Mouse (Mus musculus): ENCODE data around the gene Rai14. TPM values are rescaled to one million over a fixed set of nuclear protein-coding genes. Genes with fewer than 3 reads are reported as not detected.

The Rai14 gene
- polyA plus RNA-seq, 1 experiment from 2014 or later, result 8.6 TPM

DNA sequence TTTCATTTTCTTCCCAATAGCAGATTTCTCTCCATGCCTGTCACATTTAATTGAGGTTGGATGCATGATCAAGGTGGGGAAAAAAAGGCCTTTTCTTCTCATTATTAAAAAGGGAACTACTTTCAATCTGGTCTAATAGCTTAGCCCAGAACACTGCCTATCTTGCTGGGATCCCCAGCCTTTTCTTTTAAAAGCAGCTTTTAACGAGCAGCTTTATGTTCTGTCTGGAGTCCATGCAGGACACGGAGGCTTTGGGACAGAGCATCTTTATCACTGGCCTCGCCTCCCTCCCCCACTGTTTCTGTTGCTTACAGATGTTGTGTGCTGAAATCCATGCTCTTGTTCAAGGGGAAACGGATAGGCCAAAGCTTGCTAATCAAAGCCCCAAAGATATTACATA is 32.8 kb upstream of the Rai14 start:
- peak overlapping the region; percentile 29; the same call in 1 of the 2 replicates for H3K4me2 ChIP-seq (ENCODE audit: low read length)
- WGBS, result 9% methylated on average over 4 of the region's 4 CpGs

DNA sequence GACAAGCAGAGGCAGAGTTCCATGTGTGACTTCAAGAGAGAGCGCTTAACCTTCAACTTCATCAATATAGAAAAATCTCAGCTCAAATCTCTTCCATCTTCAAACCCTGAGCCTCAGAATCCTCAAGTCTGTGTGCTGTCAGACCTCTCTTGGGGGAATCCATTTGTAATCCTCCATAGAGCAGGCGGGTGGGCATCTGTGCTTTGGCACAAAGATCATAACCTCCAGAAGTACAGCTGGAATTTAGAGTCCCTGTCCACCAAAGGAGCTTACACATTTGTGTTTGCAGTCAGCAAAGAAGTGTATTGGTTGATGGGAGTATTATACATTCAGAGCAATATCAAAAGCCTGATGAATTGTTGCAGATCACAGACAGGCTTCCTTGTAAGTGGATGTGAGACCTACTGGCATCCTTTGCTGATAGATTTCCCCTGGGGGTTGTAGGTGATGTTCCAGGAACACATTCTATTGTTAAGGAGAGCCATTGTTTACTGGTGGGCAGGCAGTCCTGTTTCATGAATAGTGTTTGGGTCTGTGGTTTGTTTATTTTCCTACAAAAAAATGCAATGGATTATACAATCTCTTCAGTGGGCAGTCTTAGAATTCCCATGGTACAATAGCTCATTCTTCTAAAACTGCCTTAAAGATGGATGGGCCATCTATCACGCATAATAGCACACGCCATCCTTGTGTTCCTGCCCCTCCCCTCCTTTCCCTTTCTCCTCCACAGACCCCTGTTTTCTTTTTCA is 32.1 kb upstream of the Rai14 start:
- Histone ChIP-seq H3K4me1 (ENCODE audit: control insufficient read depth, insufficient read depth, low read length) (peaks cover 15% of the 10 kb centered on the region), H3K9ac (ENCODE audit: low read depth, low read length) (no peak overlapping the region), H3K9me3 (replicated peaks; ENCODE audit: control insufficient read depth, low read length, poor library complexity, severe bottlenecking) (no peaks in the 10 kb centered on the region), H3K4me3 (ENCODE audit: low read depth, low read length) (no peak overlapping the region), H3K27ac (ENCODE audit: low read length) (peak overlapping the region; percentile 5; the same call in 1 of the 2 replicates), H3K4me2 (ENCODE audit: low read length) (no peak overlapping the region), H3K36me3 (ENCODE audit: control insufficient read depth, insufficient read depth, low read length) (no peaks in the 10 kb centered on the region), H3K27me3 (ENCODE audit: control insufficient read depth, insufficient read depth, low read depth, low read length) (no peaks in the 10 kb centered on the region)
- WGBS, result 25% methylated on average over 4 of the region's 4 CpGs
- peak; percentile 75 for ATAC-seq

More for the DNA sequence above, 32.8 kb upstream of the Rai14 start:
- H3K9ac ChIP-seq (ENCODE audit: low read depth, low read length), result no peak overlapping the region
- H3K4me1 ChIP-seq (ENCODE audit: control insufficient read depth, insufficient read depth, low read length), result peaks cover 15% of the 10 kb centered on the region
- H3K27me3 ChIP-seq (ENCODE audit: control insufficient read depth, insufficient read depth, low read depth, low read length), result no peaks in the 10 kb centered on the region
- no peaks in the 10 kb centered on the region for H3K9me3 ChIP-seq (replicated peaks; ENCODE audit: control insufficient read depth, low read length, poor library complexity, severe bottlenecking)
- no peaks in the 10 kb centered on the region for H3K36me3 ChIP-seq (ENCODE audit: control insufficient read depth, insufficient read depth, low read length)
- ATAC-seq, result peak; percentile 84
- H3K4me3 ChIP-seq (ENCODE audit: low read depth, low read length), result no peak overlapping the region
- peak overlapping the region; percentile 68 for H3K27ac ChIP-seq (ENCODE audit: low read length)

DNA sequence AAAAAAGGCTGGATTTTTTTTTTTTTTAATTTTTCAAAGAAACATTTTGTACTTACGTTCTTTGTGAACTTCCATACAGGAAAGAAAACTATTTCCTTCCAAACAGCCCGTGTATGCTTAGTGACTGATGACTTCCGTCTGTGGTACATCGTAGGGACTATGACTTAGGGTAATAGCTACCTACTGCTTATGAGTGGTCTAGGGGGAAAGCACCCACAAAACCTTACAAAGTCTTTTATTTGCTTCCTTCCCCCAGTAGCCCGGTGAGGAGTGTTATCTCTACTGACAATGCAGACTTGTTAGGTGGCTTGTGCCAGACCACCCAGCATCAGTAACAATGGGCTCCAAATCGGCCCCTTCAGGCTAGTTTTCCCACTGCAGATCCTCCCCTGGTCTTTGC is 28.0 kb upstream of the Rai14 start:
- Histone ChIP-seq H3K4me3 (ENCODE audit: low read depth, low read length) (no peak overlapping the region), H3K9ac (ENCODE audit: low read depth, low read length) (no peak overlapping the region), H3K9me3 (replicated peaks; ENCODE audit: control insufficient read depth, low read length, poor library complexity, severe bottlenecking) (no peaks in the 10 kb centered on the region), H3K27ac (ENCODE audit: low read length) (no peak overlapping the region), H3K27me3 (ENCODE audit: control insufficient read depth, insufficient read depth, low read depth, low read length) (no peaks in the 10 kb centered on the region), H3K36me3 (ENCODE audit: control insufficient read depth, insufficient read depth, low read length) (no peaks in the 10 kb centered on the region), H3K4me1 (ENCODE audit: control insufficient read depth, insufficient read depth, low read length) (peaks cover 12% of the 10 kb centered on the region), H3K4me2 (ENCODE audit: low read length) (no peak overlapping the region)
- WGBS, result 72% methylated on average over 6 of the region's 6 CpGs
- ATAC-seq, result no peak

DNA sequence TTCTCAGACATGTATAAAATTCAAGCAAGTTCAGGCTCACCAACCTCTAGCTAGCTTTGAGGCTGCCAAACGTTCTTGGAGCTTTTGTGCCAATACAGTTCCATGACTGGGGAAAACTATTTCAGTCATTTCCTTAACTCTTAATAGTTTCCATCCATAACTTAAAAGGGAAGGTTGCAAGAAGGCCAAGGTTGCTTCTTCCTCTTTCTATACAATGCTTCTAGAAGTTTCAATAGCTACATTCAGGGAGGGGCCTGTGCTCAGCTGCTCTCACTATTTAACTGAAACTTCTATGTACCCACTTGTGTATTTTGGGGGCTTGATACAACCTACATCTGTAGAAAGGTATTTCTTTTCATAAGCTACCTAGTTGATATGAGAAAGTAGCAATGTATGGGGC is 24.9 kb upstream of the Rai14 start:
- Histone ChIP-seq H3K4me2 (ENCODE audit: low read length) (no peak overlapping the region), H3K27ac (ENCODE audit: low read length) (no peak overlapping the region), H3K9me3 (replicated peaks; ENCODE audit: control insufficient read depth, low read length, poor library complexity, severe bottlenecking) (no peaks in the 10 kb centered on the region), H3K4me1 (ENCODE audit: control insufficient read depth, insufficient read depth, low read length) (no peaks in the 10 kb centered on the region), H3K36me3 (ENCODE audit: control insufficient read depth, insufficient read depth, low read length) (no peaks in the 10 kb centered on the region), H3K27me3 (ENCODE audit: control insufficient read depth, insufficient read depth, low read depth, low read length) (no peaks in the 10 kb centered on the region), H3K4me3 (ENCODE audit: low read depth, low read length) (no peak overlapping the region), H3K9ac (ENCODE audit: low read depth, low read length) (no peak overlapping the region)
- WGBS, result 80% methylated on average over 1 of the region's 1 CpGs
- no peak for ATAC-seq

DNA sequence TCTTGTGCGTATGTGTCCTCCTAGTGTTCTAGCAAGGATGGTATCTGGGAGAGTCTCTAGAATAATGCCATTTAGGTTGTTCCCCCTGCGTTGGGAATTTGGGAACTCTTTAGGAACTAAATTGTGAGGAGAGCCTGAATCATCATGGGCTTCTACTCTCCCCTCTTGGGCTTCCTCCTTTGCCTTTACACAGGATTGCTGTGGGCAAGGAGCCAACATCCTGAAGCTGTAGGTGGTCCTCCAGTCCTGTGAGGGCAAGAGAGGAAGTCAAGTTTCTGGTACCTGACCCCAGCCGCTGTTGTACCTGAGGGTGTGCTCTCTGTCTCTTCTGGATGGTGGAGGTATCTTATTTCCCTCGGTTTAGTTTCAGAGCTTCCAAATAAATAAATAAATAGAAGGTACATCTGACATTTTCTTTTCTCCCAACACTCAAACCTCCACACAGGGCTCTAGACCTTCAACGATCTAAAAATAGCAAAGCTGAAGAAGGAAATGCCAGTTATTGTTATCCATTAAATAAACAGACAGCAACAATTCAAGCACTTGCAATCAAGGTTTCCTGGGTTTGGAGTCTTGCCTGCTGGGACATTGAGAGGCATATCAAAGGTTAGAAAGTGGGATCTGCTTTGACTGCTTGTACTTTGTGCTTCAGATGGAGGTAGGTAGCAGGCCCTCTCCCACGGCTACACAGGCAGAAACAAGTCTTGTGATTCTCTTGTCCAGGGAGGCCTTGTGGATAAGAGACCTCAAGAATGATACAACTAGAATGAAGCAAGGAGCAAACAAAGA is 24.1 kb upstream of the Rai14 start:
- no peaks in the 10 kb centered on the region for H3K9me3 ChIP-seq (replicated peaks; ENCODE audit: control insufficient read depth, low read length, poor library complexity, severe bottlenecking)
- no peak overlapping the region for H3K27ac ChIP-seq (ENCODE audit: low read length)
- no peaks in the 10 kb centered on the region for H3K36me3 ChIP-seq (ENCODE audit: control insufficient read depth, insufficient read depth, low read length)
- H3K4me3 ChIP-seq (ENCODE audit: low read depth, low read length), result no peak overlapping the region
- H3K27me3 ChIP-seq (ENCODE audit: control insufficient read depth, insufficient read depth, low read depth, low read length), result no peaks in the 10 kb centered on the region
- no peak for ATAC-seq
- no peak overlapping the region for H3K4me2 ChIP-seq (ENCODE audit: low read length)
- H3K9ac ChIP-seq (ENCODE audit: low read depth, low read length), result no peak overlapping the region
- H3K4me1 ChIP-seq (ENCODE audit: control insufficient read depth, insufficient read depth, low read length), result no peaks in the 10 kb centered on the region
- 84% methylated on average over 6 of the region's 6 CpGs for WGBS

DNA sequence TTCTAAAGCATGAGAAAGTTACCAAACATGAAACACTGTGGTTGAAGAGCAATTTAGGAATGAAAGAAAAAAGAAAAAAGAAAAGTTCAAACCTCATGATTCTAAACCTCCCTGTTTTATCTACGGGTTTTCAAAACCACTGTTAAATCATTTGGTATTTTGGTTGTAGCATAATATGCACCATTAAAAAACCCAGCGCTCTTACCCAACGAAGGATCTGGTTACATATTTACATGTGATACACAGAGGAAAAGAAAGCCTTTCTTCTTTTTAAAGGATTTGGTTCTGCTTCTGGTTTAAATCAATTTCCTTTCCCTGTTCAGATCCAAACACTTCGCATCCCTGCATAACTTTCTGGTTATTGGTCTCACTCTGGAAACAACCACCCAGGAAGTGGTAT is 21.5 kb upstream of the Rai14 start:
- Histone ChIP-seq H3K4me1 (ENCODE audit: control insufficient read depth, insufficient read depth, low read length) (no peaks in the 10 kb centered on the region), H3K27ac (ENCODE audit: low read length) (no peak overlapping the region), H3K27me3 (ENCODE audit: control insufficient read depth, insufficient read depth, low read depth, low read length) (no peaks in the 10 kb centered on the region), H3K36me3 (ENCODE audit: control insufficient read depth, insufficient read depth, low read length) (no peaks in the 10 kb centered on the region), H3K9me3 (replicated peaks; ENCODE audit: control insufficient read depth, low read length, poor library complexity, severe bottlenecking) (no peaks in the 10 kb centered on the region), H3K4me2 (ENCODE audit: low read length) (no peak overlapping the region), H3K9ac (ENCODE audit: low read depth, low read length) (no peak overlapping the region), H3K4me3 (ENCODE audit: low read depth, low read length) (no peak overlapping the region)
- ATAC-seq, result no peak
- 82% methylated on average over 4 of the region's 4 CpGs for WGBS

DNA sequence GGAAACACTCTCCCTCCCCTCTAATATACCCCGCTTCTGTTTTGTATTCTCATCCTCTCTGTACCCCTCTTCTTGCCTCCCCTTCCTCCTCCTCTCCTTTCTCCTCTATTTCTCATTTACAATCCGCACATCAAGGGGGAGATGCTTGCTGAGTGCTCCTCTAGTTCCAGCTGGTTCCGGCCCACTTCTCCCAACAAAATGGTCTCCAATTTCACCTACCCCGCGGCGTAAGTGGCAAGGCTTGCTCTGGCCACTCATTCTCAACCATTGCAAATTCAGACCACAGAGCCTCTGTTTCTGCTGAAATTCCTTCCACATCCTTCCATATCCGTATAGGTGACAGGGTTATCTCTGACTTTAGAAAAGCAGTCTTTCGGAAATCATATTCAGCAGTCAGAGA is 20.8 kb upstream of the Rai14 start:
- Histone ChIP-seq H3K9ac (ENCODE audit: low read depth, low read length) (no peak overlapping the region), H3K36me3 (ENCODE audit: control insufficient read depth, insufficient read depth, low read length) (no peaks in the 10 kb centered on the region), H3K4me2 (ENCODE audit: low read length) (no peak overlapping the region), H3K9me3 (replicated peaks; ENCODE audit: control insufficient read depth, low read length, poor library complexity, severe bottlenecking) (no peaks in the 10 kb centered on the region), H3K27ac (ENCODE audit: low read length) (no peak overlapping the region), H3K27me3 (ENCODE audit: control insufficient read depth, insufficient read depth, low read depth, low read length) (no peaks in the 10 kb centered on the region), H3K4me1 (ENCODE audit: control insufficient read depth, insufficient read depth, low read length) (no peaks in the 10 kb centered on the region), H3K4me3 (ENCODE audit: low read depth, low read length) (no peak overlapping the region)
- 83% methylated on average over 8 of the region's 8 CpGs for WGBS
- no peak for ATAC-seq

DNA sequence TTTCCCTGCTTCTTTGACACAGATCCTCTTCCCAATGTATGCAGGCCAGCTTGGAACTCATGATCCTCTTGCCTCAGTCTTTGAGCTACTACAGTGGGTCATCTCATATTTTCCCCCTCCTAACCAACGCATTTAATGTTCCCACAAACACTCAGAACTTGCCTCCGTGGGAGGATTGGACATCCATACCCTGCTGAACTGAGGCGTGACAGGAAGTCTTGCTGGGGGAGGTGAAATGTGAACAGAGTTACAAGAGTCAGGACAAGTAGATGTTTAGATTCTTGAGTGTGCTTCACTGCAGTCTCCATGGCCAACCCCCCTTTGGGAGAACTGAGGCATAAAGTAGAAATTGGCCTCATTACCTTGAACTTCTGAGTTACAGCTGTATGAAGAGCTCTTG is 17.0 kb upstream of the Rai14 start:
- Histone ChIP-seq H3K4me3 (ENCODE audit: low read depth, low read length) (no peak overlapping the region), H3K9ac (ENCODE audit: low read depth, low read length) (no peak overlapping the region), H3K27me3 (ENCODE audit: control insufficient read depth, insufficient read depth, low read depth, low read length) (no peaks in the 10 kb centered on the region), H3K27ac (ENCODE audit: low read length) (no peak overlapping the region), H3K4me1 (ENCODE audit: control insufficient read depth, insufficient read depth, low read length) (no peaks in the 10 kb centered on the region), H3K9me3 (replicated peaks; ENCODE audit: control insufficient read depth, low read length, poor library complexity, severe bottlenecking) (no peaks in the 10 kb centered on the region), H3K4me2 (ENCODE audit: low read length) (no peak overlapping the region), H3K36me3 (ENCODE audit: control insufficient read depth, insufficient read depth, low read length) (no peaks in the 10 kb centered on the region)
- ATAC-seq, result no peak
- 89% methylated on average over 3 of the region's 3 CpGs for WGBS

DNA sequence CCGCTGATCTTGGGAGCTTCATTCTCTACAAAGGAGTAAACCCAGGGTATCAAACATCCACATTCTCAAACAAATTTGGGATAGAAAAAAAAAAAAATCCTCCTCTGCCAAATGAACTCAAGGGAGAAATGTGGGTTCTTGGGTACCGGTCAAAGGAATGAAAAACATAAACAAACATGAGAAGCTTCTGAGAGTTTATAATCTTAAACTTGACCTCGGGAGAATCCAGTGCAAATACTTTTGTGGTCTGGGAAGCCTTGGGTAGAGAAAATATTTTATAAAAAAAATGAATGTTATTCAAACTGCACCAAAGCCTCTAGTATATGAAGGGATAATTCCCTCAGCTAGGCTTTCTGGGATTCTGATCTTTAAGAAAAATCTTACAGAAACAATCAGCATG is 11.8 kb upstream of the Rai14 start:
- H3K27me3 ChIP-seq (ENCODE audit: control insufficient read depth, insufficient read depth, low read depth, low read length), result no peaks in the 10 kb centered on the region
- 90% methylated on average over 3 of the region's 3 CpGs for WGBS
- no peak overlapping the region for H3K4me3 ChIP-seq (ENCODE audit: low read depth, low read length)
- H3K9ac ChIP-seq (ENCODE audit: low read depth, low read length), result no peak overlapping the region
- H3K9me3 ChIP-seq (replicated peaks; ENCODE audit: control insufficient read depth, low read length, poor library complexity, severe bottlenecking), result no peaks in the 10 kb centered on the region
- no peak overlapping the region for H3K4me2 ChIP-seq (ENCODE audit: low read length)
- H3K27ac ChIP-seq (ENCODE audit: low read length), result no peak overlapping the region
- peaks cover 5% of the 10 kb centered on the region; the same call in 1 of the 2 replicates for H3K4me1 ChIP-seq (ENCODE audit: control insufficient read depth, insufficient read depth, low read length)
- ATAC-seq, result no peak
- no peaks in the 10 kb centered on the region for H3K36me3 ChIP-seq (ENCODE audit: control insufficient read depth, insufficient read depth, low read length)

Measured in midbrain, embryonic 16.5 days (tissue).